Mouse (Mus musculus) adrenal gland, adult 8-10 months (tissue): ENCODE data around the gene Nek6. TPM values are rescaled to one million over a fixed set of nuclear protein-coding genes. Genes with fewer than 3 reads are reported as not detected.

ENCODE experiments used
- DNase-seq: peaks from one replicate; pipeline ENCODE4 v3.0.0; 2022
- total RNA-seq, 4 experiments: library from RNA; stranded (reverse); gene quantifications; 2 replicates each; pipeline ENCODE4 v1.2.4; 2022

Gene Nek6
- total RNA-seq, 4 experiments from 2014 or later = 9.3 to 27.3 (median 18.6) TPM

DNA sequence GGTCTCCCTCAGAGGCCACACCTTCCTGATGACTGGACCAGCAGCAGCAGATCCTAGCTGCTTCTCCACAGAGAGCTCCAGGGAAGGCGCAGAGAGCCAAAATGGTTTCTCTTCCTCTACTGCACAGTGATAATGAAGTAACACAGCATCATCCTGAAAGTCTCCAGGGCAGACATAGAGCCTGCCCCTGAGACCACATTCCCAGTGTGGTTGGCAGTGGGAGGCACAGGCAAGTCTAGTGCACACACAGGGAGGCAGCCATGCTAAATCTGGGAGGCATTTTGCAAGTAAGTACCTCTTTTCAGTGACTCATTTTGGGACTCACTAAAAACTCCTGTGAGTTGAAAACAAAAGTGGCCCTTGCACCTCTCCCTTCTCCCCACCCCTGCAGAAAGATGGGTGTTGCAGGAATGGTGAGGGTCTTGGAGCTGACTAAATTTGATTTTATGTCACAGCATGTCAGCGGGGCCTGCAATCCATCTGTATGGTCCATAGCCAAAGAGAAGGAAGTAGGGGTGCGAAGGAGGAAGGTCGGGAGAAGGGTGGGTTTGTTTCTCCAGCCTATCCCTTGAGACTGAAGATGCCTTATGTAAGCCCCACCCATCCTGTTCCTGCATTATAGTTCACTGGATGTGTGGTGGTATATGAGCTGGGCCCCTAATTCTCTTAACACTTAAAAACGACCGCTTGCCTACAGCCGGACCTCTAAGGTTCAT, 2.3 kb upstream of the Nek6 start:
- DNase-seq = no peak

DNA sequence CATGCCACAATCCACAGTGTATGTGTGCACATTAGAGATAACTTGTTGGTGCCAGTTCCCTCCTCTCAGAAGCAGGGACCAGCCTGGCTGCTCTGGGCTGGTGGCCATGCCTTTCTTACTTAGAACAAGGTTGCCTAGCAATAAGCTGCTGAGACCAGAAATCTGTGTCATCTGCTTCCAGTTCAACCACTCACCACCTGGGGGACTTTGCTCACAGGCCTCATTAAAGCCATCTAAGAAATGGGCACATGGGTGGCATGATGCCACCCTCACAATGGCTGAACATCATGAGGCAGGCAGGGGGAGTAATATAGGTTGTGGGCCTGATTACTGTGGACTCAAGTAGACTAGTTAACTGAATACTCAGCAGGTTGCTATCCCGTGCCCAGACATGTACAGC, 1.3 kb upstream of the Nek6 start:
- DNase-seq = no peak

DNA sequence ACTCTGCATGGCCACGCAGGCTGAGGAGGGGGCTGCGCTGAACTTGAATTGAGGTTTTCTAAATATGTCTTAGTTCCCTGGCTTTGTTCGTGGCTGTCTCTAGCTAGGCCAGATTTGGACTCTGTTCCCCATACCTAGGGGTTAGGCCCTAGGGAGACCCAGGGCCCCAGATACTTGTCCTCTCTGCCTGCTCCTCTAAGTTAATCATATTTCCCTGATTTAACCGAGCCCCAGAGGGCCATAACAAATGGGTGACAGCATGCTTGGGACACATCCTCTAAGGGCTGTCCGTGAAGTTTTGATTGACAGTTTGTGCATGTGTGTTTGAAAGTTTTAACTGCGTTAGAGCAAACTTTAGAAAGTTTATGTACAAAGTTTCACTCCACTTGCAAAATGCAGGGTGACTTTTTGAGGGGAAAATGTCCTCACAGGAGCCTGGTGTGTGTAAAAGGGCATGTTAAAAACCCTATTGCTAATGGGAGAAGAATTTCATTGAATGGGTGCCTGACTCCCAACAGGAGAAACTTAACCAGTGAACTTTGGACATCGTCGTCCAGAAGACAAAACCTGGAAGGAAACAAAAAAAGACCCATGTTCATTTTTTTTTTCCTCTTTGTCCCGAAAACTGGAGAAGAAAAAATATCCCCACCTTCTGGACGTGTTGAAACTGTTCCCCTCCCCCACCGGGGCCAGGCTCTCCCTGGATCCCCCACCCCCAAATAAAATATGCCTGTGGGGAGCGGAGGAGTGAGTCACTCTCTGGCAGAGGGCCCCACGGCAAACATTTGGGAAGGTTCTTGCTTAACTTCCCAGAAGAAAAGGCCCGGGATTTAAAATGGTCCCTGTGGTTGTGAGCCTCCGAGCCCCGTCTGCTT, 1.1 kb downstream of the Nek6 start:
- DNase-seq = peak; percentile 52

DNA sequence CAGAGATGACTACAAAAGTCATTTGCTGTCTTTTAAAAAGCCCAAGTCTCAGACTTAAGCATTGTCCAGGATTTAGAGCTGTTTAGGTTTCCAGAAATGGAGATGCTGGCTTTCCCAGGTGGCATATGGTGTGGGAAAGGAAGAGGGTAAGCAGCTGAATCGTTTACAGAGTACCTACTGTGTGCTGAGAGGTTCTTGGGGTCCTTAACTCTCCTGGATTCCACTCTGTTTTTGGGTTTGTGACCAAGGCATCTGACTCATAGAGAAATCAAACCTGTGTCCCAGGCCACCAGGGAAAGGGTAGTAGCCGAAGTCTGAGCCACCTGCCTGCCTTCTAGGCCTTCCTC, 1.7 kb downstream of the Nek6 start:
- no peak for DNase-seq

DNA sequence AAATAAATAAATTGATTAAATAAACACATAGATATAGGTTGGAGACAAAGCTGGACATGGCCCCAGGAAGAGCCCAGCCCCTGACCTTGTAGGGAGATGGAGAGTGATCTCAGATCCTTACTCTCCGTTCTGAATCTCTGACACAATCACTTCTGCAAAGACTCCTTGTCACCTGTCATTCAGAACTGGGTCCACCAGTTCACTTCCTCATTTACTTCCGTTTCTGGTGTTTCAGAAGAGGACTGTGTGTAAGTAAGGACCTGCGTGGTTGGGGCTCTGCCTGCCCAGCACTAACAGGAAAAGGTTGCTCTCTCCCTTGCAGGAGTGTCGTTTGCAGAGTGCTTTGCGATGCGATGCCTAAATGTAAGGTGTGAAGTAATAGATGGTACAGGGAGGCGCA, 3.0 kb downstream of the Nek6 start:
- no peak for DNase-seq

DNA sequence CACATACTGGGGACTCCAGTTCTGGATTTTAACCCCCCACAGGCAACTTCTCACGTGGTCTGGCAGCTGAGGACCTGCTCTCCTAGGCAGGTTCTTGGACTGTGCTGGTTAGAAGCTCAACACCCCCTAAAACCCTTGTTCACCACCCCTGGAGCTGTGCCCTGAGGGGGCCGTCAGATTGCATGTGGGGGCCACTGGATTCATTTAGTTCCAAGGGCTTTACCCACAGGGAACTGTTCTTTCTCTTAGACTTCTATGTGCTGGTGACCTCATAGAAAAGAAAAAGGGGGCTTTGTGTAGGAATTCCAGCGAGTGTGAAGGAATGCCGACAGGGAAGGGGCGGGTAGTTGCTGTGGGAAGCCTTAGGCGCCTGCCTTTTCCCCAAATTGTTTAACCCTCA, 4.0 kb downstream of the Nek6 start:
- no peak for DNase-seq

DNA sequence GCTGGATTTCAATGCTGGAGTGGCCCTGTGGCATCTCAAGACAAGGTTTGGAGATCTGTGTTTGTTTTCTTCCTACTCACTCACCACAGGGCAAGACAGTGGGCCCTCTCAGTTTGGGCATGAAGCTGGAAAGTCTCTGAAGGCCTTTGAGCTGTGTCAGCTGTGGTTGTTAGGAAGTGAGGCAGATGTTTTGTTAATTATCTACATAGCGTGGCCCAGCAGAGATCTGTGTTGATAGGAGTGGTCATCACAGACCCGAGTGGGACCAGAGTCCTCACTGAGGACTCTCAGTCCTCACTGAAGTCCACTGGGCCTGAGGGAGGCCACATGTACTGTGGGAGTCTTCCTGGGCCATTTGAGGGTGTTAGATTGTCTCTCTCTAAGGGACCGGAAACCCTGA, 5.0 kb downstream of the Nek6 start:
- no peak for DNase-seq

DNA sequence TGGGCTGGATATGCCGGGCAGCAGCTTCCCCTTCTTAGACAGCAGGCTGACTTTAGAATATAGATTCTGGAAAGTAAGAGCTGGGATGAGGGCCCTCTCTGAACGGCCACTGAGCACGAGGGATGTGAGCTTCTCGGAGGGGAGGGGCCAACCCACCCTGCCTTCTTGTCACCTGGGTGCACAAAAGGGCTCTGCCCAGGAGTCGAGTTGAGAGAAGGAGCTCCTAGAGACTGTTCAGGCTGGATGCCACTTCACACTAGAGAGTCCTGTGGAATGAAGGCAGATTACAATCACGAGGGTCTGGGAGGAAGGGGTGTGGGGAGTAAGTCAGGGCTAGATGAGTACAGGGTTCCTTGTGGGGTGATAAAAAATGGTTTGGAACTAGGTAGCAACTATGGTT, 5.6 kb downstream of the Nek6 start:
- DNase-seq = no peak

DNA sequence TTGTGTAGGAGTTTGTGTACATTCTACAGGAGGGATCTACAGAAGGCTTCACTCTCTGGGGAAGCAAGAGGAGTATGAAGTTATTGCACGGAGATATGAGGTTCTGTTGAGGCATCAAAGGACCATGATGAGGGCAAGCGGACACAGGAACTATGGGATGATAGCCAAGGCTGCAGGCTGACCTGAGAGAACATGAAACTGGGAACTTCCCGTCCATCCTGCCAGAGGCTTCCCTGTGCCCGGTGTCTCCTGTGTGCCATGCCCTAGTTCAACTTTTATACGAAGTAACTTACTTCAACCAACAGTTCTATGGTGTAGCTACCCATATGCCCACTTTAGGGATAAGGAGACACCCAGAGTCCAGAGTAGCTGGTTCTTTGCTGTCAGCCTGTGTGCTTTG, 7.3 kb downstream of the Nek6 start:
- no peak for DNase-seq

DNA sequence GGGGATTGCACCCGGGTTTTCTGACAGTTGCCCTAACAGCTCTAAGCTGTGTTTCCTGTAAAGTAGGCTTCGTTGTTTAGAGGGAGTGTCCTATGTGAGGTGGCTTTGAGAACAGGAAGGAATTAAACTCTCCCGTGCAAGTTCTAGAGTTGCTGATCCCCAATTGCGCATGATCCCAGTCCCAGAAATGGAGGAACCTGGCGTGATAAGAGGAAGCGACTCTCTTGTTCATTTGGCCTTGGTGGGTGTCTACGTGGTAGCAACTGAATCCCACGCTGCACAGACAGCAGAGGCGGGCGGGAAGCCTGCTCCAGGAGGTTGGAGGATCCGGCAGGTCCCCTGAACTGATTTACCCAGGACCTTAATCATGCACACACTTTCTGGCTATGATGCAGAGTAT, 8.5 kb downstream of the Nek6 start:
- no peak for DNase-seq

DNA sequence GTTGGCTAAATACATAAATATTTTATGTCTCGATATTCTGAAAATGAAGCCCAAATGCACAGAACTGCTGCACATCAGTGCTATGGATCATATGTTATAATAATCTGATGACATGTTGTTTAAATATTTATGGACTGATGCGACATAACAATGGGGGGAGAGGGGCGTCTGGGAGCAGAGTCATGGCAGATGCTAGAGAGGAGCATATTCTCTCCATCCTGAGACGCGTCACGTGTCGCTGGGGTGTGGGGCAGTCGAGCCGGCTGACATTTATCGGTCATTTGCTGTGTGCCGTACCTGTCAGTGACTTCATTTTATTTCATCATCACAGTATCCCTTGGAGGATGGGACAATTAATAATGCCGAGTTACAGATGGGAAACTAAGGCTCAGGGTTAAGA, 10.2 kb downstream of the Nek6 start:
- DNase-seq = no peak

DNA sequence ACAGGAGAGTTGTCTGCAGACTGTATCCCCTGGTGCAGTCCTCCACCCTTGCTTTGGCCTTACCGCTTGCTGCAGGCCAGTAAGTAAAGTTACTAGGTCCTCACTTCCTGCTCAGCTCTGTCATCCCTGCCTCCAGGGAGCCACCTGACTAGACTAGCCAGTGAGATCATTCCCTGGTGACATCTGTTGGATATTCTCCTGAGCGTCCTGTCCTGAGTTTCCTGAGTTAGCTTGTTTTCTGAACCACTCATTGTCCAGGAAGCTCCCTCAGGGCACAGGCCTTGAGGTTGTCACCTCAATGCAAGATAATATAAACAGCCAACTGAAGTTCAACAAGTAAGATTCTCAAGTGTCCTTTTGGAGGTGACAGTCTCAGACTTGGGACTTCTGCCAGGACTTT, 10.9 kb downstream of the Nek6 start:
- DNase-seq = no peak

DNA sequence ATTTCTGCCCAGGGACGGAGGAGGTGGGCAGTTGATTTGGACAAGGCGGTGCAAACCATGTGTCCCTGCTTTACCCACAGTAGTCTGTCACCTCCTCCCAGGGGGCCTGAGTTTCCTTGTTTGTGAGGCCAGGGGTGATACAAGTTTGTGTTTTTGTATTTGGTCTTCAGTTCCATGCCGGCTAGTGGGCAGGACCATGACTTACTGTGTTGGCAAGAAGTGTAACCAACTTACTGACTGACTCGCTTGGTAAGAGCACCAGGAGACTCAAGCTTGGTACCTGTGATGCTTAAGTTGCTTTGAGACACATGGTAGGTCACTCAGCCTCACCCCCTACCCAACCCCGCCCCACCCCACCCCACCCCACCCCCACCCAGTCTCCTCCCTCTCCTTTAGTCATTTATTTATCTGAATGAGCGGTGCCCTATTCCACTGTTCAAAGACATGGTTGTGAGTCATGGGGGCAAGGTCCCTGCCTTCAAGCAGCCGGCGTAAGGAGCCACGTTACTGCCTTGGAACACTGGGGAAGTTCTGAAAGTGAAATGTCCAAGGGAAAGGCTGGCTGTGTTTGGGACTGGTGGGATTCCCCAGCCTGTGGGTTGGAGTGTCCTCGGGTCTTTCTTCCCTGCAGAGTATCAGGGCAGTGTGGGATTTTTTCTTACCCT, 12.5 kb downstream of the Nek6 start:
- peak; percentile 66 for DNase-seq

DNA sequence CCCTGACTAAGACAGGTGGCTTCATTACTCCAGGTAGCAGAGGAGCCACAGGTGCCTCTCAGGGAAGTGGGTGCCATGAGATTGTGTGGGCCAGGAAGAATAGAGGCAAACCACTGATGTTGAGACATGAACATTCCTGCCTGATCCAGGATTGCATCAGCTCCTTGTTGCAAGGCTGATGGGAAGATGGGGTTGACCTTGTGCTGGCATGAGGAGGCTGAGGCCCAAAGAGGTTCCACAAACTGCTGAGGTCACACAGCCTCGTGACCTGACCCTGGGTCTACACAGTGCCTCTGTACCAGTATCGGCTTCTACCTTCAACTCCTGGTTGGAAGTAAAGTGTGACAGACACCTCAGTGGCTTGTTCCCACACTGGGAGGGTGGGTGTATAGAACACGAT, 13.6 kb downstream of the Nek6 start:
- DNase-seq = peak; percentile 59

DNA sequence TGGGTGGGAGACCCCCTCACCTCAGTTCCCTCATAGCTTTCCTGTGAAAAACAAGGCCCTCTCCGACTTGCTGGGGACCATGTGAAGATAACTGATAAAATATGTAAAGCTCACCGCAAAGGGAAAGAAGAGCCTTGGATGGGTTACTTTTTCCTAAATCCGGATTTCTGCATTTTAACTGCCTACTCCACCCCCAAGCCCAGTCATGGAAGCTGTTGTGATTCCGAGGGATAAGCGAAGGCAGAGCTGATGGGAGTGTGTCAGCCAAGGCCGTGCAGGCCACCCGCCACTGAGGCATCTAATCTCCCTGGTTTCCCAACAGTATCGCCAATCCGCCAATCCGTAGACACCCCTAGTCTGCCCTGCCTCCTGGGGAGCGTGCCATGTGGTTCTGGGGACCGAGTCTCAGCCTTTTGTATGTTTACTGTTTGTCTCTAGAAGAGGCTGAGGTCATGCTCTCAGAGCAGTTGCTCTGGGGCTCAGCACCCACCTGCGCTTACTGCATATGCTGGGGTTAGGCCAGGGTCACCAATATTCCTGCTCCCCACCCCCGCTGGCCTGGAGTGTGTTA, 18.2 kb downstream of the Nek6 start:
- no peak for DNase-seq

DNA sequence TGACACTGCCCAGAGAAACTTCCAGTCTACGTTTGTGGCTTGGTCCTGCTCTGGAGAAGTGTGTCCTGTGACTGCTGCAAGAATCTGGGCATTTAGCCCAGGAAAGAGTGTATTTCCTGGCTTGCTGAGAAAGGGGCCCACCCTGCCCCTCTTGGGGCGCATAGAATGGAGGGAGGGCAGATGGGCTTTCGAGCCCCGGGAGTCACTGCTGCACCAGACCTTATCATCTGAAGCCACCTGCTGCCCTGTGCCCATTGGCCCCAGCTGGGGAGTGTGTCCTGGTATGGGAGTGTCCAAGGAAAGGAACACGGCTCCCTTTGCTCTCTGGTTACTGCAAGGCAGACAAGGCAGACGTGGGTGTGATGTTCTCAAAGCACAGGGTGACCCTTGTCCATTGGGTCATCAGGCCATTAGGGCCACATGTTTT, 19.5 kb downstream of the Nek6 start:
- no peak for DNase-seq

DNA sequence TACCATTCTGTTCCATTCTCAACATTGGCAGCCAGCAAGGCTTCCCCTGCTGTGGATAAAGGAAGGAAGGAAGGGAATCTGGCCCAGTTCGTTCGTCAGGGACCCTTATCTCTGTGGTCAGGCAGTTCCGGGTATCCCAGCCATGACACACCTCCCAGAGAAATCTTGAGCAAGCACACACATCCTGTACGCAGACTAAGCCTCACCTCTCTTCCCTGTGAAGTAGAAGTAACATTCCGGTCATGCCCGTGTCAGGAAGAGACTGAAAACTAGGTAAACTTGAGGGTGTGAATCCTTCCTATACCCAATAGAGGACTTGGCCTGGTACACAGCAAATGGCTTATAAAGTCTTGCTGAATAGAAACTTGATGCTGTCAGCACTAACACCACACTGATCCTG, 21.9 kb downstream of the Nek6 start:
- DNase-seq = no peak

DNA sequence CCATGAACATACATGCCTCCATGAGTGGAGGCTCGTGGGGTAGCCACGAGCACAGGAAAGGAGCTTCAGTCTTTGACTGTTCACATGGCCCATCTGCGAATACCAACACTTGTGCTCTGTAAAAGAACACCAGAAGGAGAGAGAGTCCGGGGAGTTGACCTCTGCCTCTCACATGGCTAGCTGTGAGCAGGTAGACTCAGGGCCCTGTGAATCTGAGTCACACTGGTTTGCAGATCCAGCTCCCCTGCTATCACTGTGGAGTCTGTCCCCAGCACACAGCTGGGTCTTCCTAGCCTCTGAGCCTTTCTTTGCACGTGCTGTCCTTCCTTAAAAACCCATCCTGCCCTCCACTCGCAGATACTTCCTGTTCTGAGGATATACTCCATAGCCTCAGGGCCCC, 22.3 kb downstream of the Nek6 start:
- no peak for DNase-seq

DNA sequence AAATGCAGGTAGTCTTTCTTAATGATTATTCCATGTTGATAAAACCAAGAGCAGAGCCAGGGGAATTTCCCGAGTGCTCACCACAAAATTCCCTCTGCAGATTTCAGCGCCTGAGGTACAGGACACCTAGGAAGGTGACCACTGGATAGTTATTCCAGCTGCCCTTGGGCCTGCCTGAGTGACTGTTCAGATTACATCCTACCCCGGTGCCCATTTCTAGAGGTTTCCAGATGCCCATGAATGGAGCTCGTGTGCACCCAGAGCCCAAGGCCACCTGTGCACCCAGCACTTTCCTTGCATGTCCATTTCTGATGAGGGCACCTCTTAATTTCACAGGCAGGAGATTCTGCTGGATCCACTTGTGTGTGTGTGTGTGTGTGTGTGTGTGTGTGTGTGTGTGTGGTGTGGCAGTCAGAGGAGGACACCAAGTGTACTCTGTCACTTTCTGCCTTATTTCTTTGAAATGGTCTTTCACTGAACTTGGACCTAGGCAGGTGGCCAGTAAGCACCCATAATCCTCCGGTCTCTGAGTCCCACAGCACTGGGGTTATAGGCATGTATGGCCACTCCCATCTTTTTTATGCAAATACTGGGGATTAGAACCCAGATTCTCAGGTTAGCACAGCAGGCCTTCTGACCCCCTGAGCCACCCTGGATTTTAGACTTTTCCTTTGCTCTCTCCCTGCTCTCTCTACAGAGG, 22.9 kb downstream of the Nek6 start:
- DNase-seq = no peak

DNA sequence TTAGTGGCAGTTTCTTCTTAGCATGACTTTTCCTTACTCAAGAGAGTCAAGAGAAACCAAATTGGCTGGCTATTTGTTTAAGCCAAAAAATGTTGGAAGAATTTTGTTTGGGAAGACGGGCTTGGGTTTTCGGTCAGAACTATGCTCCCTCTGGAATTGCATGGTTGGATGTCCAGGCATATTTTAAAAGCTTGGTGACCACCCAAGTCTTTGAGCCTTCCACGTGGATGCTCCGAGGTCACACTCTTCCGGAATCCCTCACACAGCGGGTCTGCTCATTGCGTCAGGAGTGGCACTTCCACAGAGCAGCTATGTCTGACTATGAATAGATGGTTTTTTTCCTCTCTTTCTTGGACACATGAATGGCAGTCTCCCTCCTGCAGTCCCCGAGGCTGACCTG, 23.6 kb downstream of the Nek6 start:
- no peak for DNase-seq

DNA sequence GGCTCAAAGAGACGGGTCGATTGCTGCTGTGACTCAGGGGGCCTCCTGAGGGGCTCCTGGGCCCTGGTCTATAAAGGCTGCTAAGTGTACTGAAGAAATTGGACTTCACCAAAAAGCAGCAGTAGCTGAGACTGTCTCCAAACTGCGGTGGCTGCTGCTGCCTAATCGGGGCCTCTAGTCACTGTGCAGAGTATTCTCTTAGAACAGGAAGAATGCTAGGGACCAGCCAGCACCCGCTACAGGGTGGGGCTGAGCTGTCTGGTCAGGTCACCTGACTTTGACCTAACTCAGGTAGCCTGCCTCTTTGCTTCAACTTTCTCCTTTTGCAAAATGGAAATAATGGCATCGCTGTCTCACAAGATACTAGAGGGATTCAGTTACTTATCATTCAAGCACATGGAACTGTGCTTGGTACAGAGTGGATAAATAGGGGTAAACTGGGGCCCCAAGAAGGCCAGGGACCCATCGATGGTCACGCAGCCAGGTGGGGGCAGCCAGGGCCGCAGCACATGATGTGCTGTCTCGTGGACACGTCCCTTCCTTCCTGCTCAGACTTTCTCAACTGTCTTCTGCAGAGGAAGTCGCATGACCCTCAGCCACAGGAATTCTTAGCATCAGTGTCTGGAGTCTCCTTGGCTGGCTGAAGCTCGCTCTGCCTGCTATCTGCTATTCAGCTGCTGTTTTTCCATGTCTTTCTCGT, 24.2 kb downstream of the Nek6 start:
- no peak for DNase-seq

DNA sequence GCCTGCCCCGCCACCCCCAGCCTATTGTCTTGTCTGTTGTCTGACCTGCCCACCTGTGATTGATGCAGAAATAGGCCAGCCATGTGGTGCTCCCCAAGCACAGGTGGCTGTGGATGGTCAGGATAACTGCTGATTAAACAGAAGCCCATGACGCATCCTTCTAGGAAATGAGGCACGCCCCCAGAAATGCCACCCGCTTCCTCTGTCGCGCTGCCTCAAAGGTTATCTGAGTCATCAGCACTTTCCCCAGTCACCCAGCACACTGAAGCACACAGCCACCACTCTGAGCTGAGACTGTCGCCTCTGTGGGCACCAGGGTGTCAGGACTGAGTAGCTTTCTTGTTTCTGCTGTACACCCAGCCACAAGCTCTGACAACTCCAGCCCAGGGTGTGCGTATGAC, 24.9 kb downstream of the Nek6 start:
- peak; percentile 77 for DNase-seq
